Mouse (Mus musculus) embryonic fibroblast, embryonic 13.5 days (primary cell): ENCODE data around the gene Sntb2. TPM values are rescaled to one million over a fixed set of nuclear protein-coding genes. Genes with fewer than 3 reads are reported as not detected.

ENCODE experiments used
- H3K27ac ChIP-seq: 2 replicates; pipeline ENCODE4 v1.5.1; 2012; ENCODE audit warnings: low read length, control low read depth, inconsistent platforms; ENCODE audit not compliant: insufficient read depth
- H3K4me1 ChIP-seq: 2 replicates; pipeline ENCODE4 v1.6.1; 2011; ENCODE audit warnings: low read length; ENCODE audit not compliant: control insufficient read depth, insufficient read depth
- H3K4me3 ChIP-seq: 2 replicates; pipeline ENCODE4 v1.5.1; 2011; ENCODE audit warnings: mild to moderate bottlenecking, control low read depth, low read length; ENCODE audit not compliant: insufficient read depth
- CTCF ChIP-seq: IDR thresholded peaks from 2 replicates; pipeline ENCODE4 v1.5.1; 2011; ENCODE audit warnings: mild to moderate bottlenecking, control low read depth, low read length, moderate library complexity, borderline replicate concordance; ENCODE audit not compliant: insufficient read depth
- POLR2A ChIP-seq: IDR thresholded peaks from 2 replicates; pipeline ENCODE4 v1.6.1; 2011; ENCODE audit warnings: low read depth, mild to moderate bottlenecking, control low read depth, low read length, moderate library complexity
- polyA plus RNA-seq: library from polyadenylated mRNA; stranded (reverse); fragments of >200 nt; gene quantifications from 2 replicates; pipeline ENCODE4 v1.2.4, GENCODE M21; 2011; ENCODE audit warnings: low read depth; ENCODE audit not compliant: missing spikeins, insufficient read length

Gene Sntb2
- polyA plus RNA-seq, 1 experiment, result 23.3 TPM

DNA sequence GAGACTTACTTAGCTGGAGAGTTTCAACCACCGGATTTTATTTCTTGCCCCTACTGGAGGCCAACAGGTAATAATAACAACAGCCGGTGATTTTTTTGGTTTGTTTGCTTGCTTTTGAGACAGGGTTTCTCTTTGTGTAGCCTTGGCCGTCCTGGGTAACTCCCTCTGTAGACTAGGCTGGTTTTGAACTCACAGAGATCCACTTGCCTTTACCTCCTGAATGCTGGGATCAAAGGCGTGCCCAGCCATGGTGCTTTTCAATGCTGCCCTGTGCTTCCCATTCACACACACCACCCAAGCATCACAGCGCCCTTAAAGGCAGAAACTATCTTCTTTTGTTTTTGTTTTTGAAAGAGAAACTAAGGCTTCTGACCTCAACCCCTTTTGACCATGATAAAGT lies 5.6 kb upstream of the Sntb2 start:
- peak overlapping the region; percentile 38; the same call in 1 of the 2 replicates for H3K27ac ChIP-seq
- peaks cover 6% of the 10 kb centered on the region for H3K4me1 ChIP-seq
- no peak overlapping the region for H3K4me3 ChIP-seq
- no peak for TF ChIP-seq CTCF
- TF ChIP-seq POLR2A, result no peak

DNA sequence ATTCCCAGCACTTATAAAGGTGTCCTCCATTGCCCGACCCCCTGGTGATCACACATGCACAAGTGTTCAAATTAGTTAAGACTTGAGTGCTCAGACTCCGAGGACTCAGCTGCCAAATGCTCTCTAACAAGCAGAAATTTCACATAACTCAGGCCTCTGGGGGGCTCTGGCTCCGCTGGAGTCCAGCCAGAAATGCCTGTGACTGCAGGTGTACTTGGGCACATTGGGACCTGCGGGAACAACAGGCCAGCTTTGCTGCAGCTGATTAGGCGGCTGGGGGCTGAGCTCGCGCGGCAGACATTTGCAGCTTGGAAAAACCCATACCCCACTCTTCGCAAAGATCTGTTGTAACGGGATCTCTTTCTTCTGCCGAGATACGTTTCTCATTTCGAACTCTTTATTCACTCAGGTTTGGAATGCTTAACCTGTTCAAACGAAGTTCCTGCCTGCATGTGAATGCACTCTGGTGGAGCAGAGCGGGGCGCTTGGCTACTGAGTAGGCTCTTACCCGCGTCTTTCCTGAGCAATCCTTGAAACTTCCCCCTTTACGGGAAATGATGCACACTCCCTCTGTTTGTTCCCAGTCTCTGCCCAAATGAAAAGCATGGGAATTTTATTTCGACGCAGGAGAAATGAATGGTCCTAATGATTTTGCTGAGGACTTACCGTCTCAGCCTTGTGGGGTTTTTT lies 3.0 kb upstream of the Sntb2 start:
- no peak overlapping the region for H3K27ac ChIP-seq
- TF ChIP-seq POLR2A, result no peak
- no peak for TF ChIP-seq CTCF
- H3K4me3 ChIP-seq, result no peak overlapping the region; the same call in 1 of the 2 replicates
- H3K4me1 ChIP-seq, result peaks cover 9% of the 10 kb centered on the region

DNA sequence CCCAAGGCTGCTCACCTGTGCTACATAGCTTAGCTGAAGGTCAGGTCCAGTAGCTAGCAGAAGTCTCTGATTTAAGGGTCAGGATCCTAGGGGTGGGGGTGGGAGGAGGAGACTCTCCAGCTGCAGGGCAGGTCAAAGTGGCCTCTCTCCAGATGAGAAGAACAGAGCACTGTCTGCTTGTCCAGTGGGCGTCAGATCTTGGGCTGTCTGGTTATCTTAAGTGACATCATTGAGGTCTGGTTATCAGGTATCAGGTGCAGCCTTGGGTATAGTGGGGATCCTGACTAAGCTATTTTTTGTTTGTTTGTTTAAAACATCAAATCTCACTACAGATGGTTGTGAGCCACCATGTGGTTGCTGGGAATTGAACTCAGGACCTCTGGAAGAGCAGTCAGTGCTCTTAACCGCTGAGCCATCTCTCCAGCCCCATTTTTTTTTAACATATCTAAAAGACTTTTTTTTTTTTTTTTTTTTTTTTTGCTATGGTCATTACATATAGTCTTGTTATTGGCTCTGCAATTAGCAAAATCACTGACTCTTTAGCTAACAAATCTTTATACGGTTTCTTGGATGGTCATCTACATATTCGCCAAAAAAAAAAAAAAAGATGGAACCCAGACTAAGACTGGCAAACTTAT lies 1.9 kb upstream of the Sntb2 start:
- Histone ChIP-seq H3K4me1 (peaks cover 9% of the 10 kb centered on the region), H3K4me3 (no peak overlapping the region), H3K27ac (no peak overlapping the region)
- TF ChIP-seq CTCF, result no peak
- TF ChIP-seq POLR2A, result no peak

DNA sequence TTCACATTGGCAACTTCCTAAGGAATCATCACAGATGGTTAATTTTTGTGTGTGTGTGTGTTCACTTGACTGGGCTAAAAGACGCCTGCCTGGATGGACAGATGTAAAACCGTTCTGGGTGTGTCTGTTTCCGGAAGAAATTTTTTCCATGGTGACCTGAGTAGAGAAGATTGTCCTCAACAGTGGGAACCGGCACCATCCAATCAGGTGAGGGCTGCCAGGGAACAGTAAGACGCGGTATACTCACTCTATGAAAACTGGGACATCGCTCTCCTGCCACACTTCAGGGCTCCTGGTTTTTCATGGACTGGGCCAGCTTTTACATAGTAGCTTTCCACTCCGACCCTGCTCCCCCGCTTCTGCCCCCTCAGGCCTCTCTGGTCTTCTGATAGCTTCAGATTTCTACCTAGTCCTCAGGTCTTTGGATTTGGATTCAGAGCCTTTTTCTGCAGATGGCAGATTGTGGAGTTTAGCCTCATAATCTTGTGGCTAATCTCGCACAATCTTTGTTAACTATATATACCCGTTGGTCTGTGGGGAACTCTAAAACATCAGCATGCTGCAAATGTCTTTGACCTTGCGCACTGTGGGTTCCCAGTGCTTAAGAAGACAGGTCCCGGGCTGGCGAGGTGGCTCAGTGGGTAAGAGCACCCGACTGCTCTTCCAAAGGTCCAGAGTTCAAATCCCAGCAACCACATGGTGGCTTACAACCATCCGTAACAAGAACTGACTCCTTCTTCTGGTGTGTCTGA lies 1.1 kb upstream of the Sntb2 start:
- peaks cover 9% of the 10 kb centered on the region for H3K4me1 ChIP-seq
- no peak for TF ChIP-seq POLR2A
- TF ChIP-seq CTCF, result no peak
- H3K4me3 ChIP-seq, result no peak overlapping the region
- no peak overlapping the region for H3K27ac ChIP-seq

DNA sequence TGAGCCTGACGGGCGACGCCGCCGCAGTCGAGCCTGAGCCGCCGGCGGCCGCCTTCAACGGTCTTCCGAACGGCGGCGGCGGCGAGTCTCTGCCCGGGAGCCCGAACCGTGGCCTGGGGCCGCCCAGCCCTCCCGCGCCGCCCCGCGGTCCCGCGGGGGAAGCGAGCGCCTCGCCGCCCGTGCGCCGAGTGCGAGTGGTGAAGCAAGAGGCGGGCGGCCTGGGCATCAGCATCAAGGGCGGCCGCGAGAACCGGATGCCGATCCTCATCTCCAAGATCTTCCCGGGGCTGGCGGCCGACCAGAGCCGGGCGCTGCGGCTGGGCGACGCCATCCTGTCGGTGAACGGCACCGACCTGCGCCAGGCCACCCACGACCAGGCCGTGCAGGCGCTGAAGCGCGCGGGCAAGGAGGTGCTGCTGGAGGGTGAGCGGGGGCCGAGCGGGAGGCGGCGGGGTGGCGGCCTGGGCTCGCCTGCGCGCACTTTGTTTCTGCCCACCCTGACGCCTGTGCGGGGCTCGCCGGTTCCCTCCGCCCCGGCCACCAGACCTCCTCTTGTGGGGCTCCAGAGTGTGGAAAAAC lies 438 bp downstream of the Sntb2 start:
- Histone ChIP-seq H3K27ac (peak overlapping the region; percentile 76), H3K4me1 (peaks cover 13% of the 10 kb centered on the region), H3K4me3 (peak overlapping the region; percentile 94)
- TF ChIP-seq POLR2A (0 out of 2 replicates have a peak, but pooled peaks have one; percentile 11), CTCF (no peak)

DNA sequence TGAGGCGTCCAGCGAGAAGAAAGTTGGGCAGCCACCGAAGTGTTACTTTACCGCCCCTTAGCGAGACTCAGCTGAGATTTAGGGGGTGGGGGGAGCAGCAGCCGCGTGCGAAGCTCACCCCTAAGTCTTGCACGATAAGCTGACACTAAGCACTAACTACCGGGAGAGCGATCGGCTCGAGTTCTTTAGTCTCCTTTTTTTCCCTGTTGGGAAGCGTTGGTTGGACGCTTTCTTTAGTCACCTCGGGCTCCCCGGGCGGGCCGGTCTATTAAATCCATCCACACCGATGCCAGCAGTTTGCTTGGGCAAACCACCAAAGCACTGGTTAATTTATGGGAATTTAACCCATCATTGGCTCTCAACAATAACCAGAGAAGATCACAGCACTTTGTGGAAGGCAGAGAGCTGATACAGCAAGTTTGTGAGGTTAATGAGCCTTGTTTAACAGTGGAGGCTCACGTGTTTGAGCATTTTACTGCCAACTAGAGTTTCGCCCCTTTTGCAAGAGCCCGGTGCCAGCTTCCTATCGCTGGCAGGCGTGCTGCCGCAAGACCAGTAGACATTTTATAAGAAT lies 1.0 kb downstream of the Sntb2 start:
- Histone ChIP-seq H3K4me1 (peaks cover 13% of the 10 kb centered on the region), H3K4me3 (peak overlapping the region; percentile 94), H3K27ac (peak overlapping the region; percentile 76)
- TF ChIP-seq POLR2A, result no peak
- TF ChIP-seq CTCF, result no peak

DNA sequence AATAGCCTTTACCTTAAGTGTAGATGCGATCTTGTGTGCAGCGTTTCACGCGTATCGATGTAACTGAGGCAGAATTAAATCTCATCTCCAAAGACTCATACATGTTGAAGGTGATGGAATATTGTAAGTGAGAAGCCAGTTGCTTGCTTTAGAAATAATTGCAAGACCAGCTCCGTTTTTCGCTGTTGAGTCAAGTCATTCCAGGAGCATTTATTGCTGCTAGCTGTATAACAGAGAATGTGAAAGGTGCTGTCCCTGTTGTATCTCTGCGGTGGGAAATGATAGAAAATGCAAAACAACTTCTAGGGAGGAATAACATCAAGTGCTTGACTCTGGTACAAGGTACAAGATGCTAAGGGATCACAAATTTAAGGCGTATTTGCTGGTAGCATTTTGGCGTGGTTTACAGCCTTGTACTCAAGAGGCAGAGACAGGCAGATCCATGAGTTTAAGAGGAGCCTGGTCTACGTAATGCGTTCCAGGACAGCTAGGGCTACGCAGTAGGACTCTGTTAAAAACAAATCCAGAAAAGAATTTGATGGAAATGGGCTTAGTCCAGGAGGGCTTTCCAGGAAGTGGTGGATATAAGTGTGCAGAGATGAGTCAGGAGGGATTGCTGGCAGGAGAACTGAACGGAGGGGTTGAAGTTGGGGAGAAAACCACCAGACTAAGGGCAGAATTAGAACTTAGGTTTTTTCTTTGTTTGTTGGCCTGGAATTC lies 1.7 kb downstream of the Sntb2 start:
- Histone ChIP-seq H3K4me3 (peak overlapping the region; percentile 94), H3K4me1 (peaks cover 9% of the 10 kb centered on the region), H3K27ac (peak overlapping the region; percentile 76; the same call in 1 of the 2 replicates)
- TF ChIP-seq POLR2A (no peak), CTCF (no peak)

DNA sequence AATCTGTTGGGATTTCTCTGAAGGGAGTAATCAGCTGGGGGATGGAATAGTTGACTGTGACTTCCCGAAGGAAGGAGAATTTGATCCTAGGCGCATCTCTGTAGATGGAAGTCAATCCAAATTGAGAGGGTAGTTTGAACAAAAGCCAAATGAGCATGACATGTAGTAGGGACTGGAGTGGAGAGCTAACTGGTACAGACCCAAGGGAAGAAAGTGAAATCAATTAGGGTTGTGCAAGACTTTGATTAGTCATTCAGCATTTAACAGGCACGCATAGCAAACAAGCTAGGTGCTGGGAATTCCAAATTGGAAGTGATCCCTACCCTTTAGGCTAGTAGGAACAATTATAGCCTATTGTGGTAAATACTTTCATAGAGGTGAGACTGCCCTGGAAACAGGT lies 6.3 kb downstream of the Sntb2 start:
- peaks cover 19% of the 10 kb centered on the region for H3K4me1 ChIP-seq
- H3K4me3 ChIP-seq, result no peak overlapping the region
- no peak overlapping the region for H3K27ac ChIP-seq
- TF ChIP-seq POLR2A (no peak), CTCF (no peak)

DNA sequence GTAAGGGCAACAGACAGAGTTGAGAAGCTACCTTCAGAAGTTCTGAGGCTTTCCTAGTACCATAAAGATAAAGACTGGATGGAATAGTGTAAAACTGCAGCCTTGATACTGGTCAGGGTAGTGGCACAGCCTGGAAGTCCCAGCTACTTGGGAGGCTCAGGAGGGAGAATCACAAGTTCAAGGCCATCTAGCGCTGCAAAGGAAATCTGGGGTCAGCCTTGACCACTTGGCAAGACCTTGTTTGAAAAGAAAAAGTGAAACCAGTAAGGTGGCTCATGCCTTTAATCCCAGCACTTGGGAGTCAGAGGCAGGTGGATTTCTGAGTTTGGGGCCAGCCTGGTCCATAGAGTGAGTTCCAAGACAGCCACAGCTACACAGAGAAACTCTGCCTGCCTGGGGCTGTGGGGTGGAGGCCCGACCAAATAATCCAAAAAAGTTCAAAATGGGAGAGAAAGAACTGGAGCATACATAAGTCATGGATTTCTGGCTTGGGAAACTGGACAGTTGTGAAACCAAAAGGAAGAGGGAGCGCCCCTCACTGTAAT lies 8.4 kb downstream of the Sntb2 start:
- peak overlapping the region; percentile 78 for H3K27ac ChIP-seq
- peaks cover 19% of the 10 kb centered on the region for H3K4me1 ChIP-seq
- no peak for TF ChIP-seq CTCF
- TF ChIP-seq POLR2A, result no peak
- no peak overlapping the region for H3K4me3 ChIP-seq
